Mouse (Mus musculus): ENCODE measurements around the gene Dok5. TPM values are rescaled to one million over a fixed set of nuclear protein-coding genes. Genes with fewer than 3 reads are reported as not detected.
A peak's percentile ranks its signal among the peaks of the same experiment; 100 is the strongest.

The Dok5 gene
- 0.04 and 0.09 TPM in 2 replicates for polyA plus RNA-seq (2012; rRNA removed)

- WGBS = 8% methylated on average over 47 of the region's 53 CpGs
- TF ChIP-seq POLR2A (IDR thresholded peaks at IDR 0.05; ENCODE audit: low read depth, low read length) = no peak
- no peak for TF ChIP-seq CTCF (IDR thresholded peaks at IDR 0.05; ENCODE audit: extremely low read depth, insufficient read depth, insufficient read length, insufficient replicate concordance)
- Histone ChIP-seq H3K4me3 (ENCODE audit: extremely low read depth, insufficient read depth, insufficient read length) (0 out of 2 replicates have a peak within 1 kb of the TSS, but pooled peaks have one; percentile 1), H3K4me1 (ENCODE audit: control insufficient read depth, insufficient read depth, insufficient read length) (no peaks in the 10 kb centered on the region), H3K27ac (ENCODE audit: insufficient read depth, low read length) (no peak within 1 kb of the TSS), H3K36me3 (ENCODE audit: control insufficient read depth, insufficient read depth, low read length) (no peaks in the 10 kb centered on the region), H3K27me3 (ENCODE audit: control insufficient read depth, insufficient read depth, low read length) (no peaks in the 10 kb centered on the region)
- DNase-seq (ENCODE audit: low read depth in 1 of 2, low spot score in 2 of 2) = peak in 1 of 2 experiments; percentile 5
Measured at GRCm38 (mm10) chr2:170731632-170732561, at the start of gene Dok5. Dok5 (plus strand) TSS chr2:170731807.

- Histone ChIP-seq H3K4me3 (ENCODE audit: extremely low read depth, insufficient read depth, insufficient read length) (no peak overlapping the region), H3K4me1 (ENCODE audit: control insufficient read depth, insufficient read depth, insufficient read length) (no peaks in the 10 kb centered on the region), H3K27me3 (ENCODE audit: control insufficient read depth, insufficient read depth, low read length) (no peaks in the 10 kb centered on the region), H3K36me3 (ENCODE audit: control insufficient read depth, insufficient read depth, low read length) (no peaks in the 10 kb centered on the region), H3K27ac (ENCODE audit: insufficient read depth, low read length) (no peak overlapping the region)
- no peak for TF ChIP-seq CTCF (IDR thresholded peaks at IDR 0.05; ENCODE audit: extremely low read depth, insufficient read depth, insufficient read length, insufficient replicate concordance)
- no peak for TF ChIP-seq POLR2A (IDR thresholded peaks at IDR 0.05; ENCODE audit: low read depth, low read length)
- WGBS = 79% methylated on average over 2 of the region's 2 CpGs
- DNase-seq (ENCODE audit: low read depth in 1 of 2, low spot score in 2 of 2) = no peak
Measured at GRCm38 (mm10) chr2:170683385-170683784, 48.2 kb upstream of the Dok5 start.

- Histone ChIP-seq H3K36me3 (ENCODE audit: control insufficient read depth, insufficient read depth, low read length) (no peaks in the 10 kb centered on the region), H3K27ac (ENCODE audit: insufficient read depth, low read length) (no peak overlapping the region), H3K4me3 (ENCODE audit: extremely low read depth, insufficient read depth, insufficient read length) (no peak overlapping the region), H3K27me3 (ENCODE audit: control insufficient read depth, insufficient read depth, low read length) (no peaks in the 10 kb centered on the region), H3K4me1 (ENCODE audit: control insufficient read depth, insufficient read depth, insufficient read length) (no peaks in the 10 kb centered on the region)
- WGBS = 85% methylated on average over 23 of the region's 23 CpGs
- TF ChIP-seq CTCF (IDR thresholded peaks at IDR 0.05; ENCODE audit: extremely low read depth, insufficient read depth, insufficient read length, insufficient replicate concordance) = no peak
- TF ChIP-seq POLR2A (IDR thresholded peaks at IDR 0.05; ENCODE audit: low read depth, low read length) = no peak
- DNase-seq (ENCODE audit: low read depth in 1 of 2, low spot score in 2 of 2) = no peak
Measured at GRCm38 (mm10) chr2:170695071-170695936, 36.3 kb upstream of the Dok5 start.

GRCm38 (mm10) chr2:170695937-170696510 is 35.6 kb upstream of the Dok5 start:
- TF ChIP-seq POLR2A (IDR thresholded peaks at IDR 0.05; ENCODE audit: low read depth, low read length) (no peak), CTCF (IDR thresholded peaks at IDR 0.05; ENCODE audit: extremely low read depth, insufficient read depth, insufficient read length, insufficient replicate concordance) (no peak)
- no peak overlapping the region for H3K4me3 ChIP-seq (ENCODE audit: extremely low read depth, insufficient read depth, insufficient read length)
- H3K4me1 ChIP-seq (ENCODE audit: control insufficient read depth, insufficient read depth, insufficient read length) = no peaks in the 10 kb centered on the region
- no peaks in the 10 kb centered on the region for H3K27me3 ChIP-seq (ENCODE audit: control insufficient read depth, insufficient read depth, low read length)
- DNase-seq (ENCODE audit: low read depth in 1 of 2, low spot score in 2 of 2) = no peak
- 75% methylated on average over 14 of the region's 14 CpGs for WGBS
- H3K36me3 ChIP-seq (ENCODE audit: control insufficient read depth, insufficient read depth, low read length) = no peaks in the 10 kb centered on the region
- H3K27ac ChIP-seq (ENCODE audit: insufficient read depth, low read length) = no peak overlapping the region

- Histone ChIP-seq H3K4me1 (ENCODE audit: control insufficient read depth, insufficient read depth, insufficient read length) (no peaks in the 10 kb centered on the region), H3K27ac (ENCODE audit: insufficient read depth, low read length) (no peak overlapping the region), H3K36me3 (ENCODE audit: control insufficient read depth, insufficient read depth, low read length) (no peaks in the 10 kb centered on the region), H3K4me3 (ENCODE audit: extremely low read depth, insufficient read depth, insufficient read length) (no peak overlapping the region), H3K27me3 (ENCODE audit: control insufficient read depth, insufficient read depth, low read length) (no peaks in the 10 kb centered on the region)
- TF ChIP-seq CTCF (IDR thresholded peaks at IDR 0.05; ENCODE audit: extremely low read depth, insufficient read depth, insufficient read length, insufficient replicate concordance) = no peak
- TF ChIP-seq POLR2A (IDR thresholded peaks at IDR 0.05; ENCODE audit: low read depth, low read length) = no peak
- 80% methylated on average over 4 of the region's 4 CpGs for WGBS
- DNase-seq (ENCODE audit: low read depth in 1 of 2, low spot score in 2 of 2) = no peak
Measured at GRCm38 (mm10) chr2:170700471-170700870, 31.1 kb upstream of the Dok5 start.

- TF ChIP-seq CTCF (IDR thresholded peaks at IDR 0.05; ENCODE audit: extremely low read depth, insufficient read depth, insufficient read length, insufficient replicate concordance) (no peak), POLR2A (IDR thresholded peaks at IDR 0.05; ENCODE audit: low read depth, low read length) (no peak)
Measured at GRCm38 (mm10) chr2:170706488-170706887, 25.1 kb upstream of the Dok5 start.

More at GRCm38 (mm10) chr2:170706488-170706887, 25.1 kb upstream of the Dok5 start:
- Histone ChIP-seq H3K4me3 (ENCODE audit: extremely low read depth, insufficient read depth, insufficient read length) (no peak overlapping the region), H3K36me3 (ENCODE audit: control insufficient read depth, insufficient read depth, low read length) (no peaks in the 10 kb centered on the region), H3K27me3 (ENCODE audit: control insufficient read depth, insufficient read depth, low read length) (no peaks in the 10 kb centered on the region), H3K4me1 (ENCODE audit: control insufficient read depth, insufficient read depth, insufficient read length) (no peaks in the 10 kb centered on the region), H3K27ac (ENCODE audit: insufficient read depth, low read length) (no peak overlapping the region)
- no peak for DNase-seq (ENCODE audit: low read depth in 1 of 2, low spot score in 2 of 2)
- WGBS = 96% methylated on average over 4 of the region's 4 CpGs
